Mouse (Mus musculus): ENCODE measurements around the gene Kif19a.

- no peak for TF ChIP-seq CTCF (IDR thresholded peaks at IDR 0.05; ENCODE audit: extremely low read depth, insufficient read depth, insufficient read length, insufficient replicate concordance)
- TF ChIP-seq POLR2A (IDR thresholded peaks at IDR 0.05; ENCODE audit: low read depth, low read length): no peak
Observed at GRCm38 (mm10) chr11:114789716-114790115, 24.5 kb downstream of the Kif19a start.
